Mouse (Mus musculus): ENCODE data around the gene Sh3gl2. TPM values are rescaled to one million over a fixed set of nuclear protein-coding genes. Genes with fewer than 3 reads are reported as not detected.

Sh3gl2 gene
- total RNA-seq, 2 experiments from 2014 or later = 0.92 to 1.6 TPM

GRCm38 (mm10) chr4:85289990-85290389 lies 85.1 kb downstream of the Sh3gl2 start:
- intact Hi-C loops (cut with DNase I; ENCODE audit: low total_unique reads) = no loop called here
- no peak for DNase-seq

- intact Hi-C loops (cut with DNase I; ENCODE audit: low total_unique reads) = no loop called here
- no peak for DNase-seq
Observed at GRCm38 (mm10) chr4:85291296-85291695, 86.4 kb downstream of the Sh3gl2 start.

DNA sequence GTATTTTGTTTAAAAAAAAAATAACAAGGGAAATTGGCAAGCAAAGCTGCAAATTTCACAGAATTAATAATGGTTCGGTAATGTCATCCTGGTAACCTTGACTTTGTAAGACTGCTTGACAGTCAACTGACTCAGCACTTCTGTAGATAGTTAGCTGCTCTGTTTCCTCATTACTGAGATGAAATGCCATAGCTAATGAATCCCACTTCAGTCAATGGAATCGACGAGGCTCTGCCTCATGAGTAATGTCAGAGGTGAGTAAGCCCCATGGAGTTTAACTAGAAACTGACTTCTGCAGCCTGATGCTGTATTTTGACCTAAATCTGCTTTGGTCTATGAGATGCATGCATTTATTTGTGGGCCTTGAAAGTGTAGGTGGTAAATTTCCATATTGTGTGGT lies 88.4 kb downstream of the Sh3gl2 start:
- DNase-seq = no peak
- intact Hi-C loops (cut with DNase I; ENCODE audit: low total_unique reads) = no loop called here

DNA sequence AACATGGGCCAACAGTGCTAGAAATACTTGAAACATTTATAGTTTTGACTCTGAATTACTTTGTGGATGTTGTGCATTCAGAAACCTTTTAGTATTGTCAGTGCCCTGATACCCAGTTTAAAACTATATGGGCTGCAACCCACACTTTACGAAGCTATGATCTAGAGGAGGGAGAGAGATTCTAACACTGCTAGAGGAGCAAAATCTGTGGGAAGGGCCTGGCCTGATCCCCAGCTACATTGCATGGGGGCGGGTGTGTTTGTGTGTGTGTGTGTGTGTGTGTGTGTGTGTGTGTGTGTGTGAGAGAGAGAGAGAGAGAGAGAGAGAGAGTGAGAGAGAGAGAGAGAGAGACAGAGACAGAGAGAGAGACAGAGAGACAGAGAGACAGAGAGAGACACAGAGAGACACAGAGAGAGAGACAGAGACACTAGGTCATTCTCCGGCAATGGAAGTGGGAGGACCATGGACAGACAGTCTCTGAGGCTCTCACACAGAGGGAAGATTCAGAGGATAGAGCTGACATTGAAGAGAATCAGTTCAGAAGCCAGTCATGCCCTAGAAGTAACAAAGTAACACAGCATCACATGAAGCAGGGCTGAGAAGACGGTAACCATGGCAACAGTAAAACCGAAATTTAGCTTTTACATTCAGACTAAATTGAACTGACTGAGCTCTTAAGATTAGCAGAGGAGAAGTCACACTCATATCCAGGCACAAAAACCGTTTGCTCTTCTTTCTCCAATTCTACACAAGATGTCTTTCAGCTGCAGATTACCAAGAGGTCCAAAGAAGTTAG lies 95.9 kb downstream of the Sh3gl2 start:
- no peak for DNase-seq
- intact Hi-C loops (cut with DNase I; ENCODE audit: low total_unique reads) = no loop called here

DNA sequence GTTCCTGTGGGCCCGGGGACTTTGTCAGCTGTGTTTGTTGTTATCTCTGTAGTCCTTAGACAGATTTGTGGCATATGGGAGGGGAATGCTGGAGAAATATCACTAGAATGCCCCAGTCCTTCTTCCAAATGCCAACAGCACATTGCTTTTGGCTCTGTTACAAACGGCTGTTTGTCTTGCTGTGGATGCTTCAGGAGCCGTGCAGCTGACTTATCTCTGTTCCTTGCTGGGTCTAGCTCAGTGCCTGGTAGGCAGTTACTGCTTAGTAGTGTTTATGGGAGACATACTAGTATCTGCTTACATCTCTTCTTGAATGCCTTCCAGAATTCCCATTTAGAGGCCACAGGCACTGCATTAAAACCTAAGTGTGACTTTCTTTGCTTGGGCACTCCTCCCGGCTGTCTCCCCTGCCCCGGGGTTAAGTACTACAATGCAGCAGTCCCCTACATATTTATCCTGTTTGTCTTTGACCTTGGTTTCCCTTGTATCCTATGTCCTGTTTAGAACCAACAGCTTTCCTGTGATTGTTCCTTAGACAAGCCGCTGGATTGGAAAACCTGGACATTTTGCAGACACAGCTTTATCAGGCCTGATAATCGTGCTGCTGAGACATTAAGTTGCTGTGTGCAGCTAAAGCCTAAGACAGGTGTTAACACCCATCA lies 101.1 kb downstream of the Sh3gl2 start:
- intact Hi-C loops (cut with DNase I; ENCODE audit: low total_unique reads) = no loop called here
- DNase-seq = no peak

GRCm38 (mm10) chr4:85319092-85319491 lies 114.2 kb downstream of the Sh3gl2 start:
- no peak for DNase-seq
- intact Hi-C loops (cut with DNase I; ENCODE audit: low total_unique reads) = no loop called here

DNA sequence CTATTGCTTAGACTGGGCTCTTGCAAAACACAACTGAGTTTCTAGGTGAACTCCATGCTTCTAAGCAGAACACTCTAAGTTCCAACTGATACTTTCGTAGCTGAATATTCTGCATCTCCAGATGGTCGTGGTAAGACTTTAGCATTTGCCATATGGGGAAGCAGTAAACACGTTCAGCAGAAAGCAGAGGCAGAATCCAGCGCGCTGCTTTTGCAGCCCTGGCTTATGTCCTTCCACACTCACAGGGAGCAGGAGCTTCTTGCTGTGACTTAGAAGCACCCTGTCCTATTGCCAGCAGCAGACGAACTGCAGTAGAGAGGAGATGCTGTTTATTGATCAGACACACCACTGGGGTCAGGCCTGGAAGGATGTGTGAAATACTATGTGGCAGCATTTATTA lies 120.5 kb downstream of the Sh3gl2 start:
- DNase-seq = no peak
- intact Hi-C loops (cut with DNase I; ENCODE audit: low total_unique reads) = no loop called here

GRCm38 (mm10) chr4:85326052-85326451 lies 121.1 kb downstream of the Sh3gl2 start:
- intact Hi-C loops (cut with DNase I; ENCODE audit: low total_unique reads) = no loop called here
- DNase-seq = no peak

- no peak for DNase-seq
- intact Hi-C loops (cut with DNase I; ENCODE audit: low total_unique reads) = no loop called here
Observed at GRCm38 (mm10) chr4:85334688-85335200, 129.8 kb downstream of the Sh3gl2 start.

DNA sequence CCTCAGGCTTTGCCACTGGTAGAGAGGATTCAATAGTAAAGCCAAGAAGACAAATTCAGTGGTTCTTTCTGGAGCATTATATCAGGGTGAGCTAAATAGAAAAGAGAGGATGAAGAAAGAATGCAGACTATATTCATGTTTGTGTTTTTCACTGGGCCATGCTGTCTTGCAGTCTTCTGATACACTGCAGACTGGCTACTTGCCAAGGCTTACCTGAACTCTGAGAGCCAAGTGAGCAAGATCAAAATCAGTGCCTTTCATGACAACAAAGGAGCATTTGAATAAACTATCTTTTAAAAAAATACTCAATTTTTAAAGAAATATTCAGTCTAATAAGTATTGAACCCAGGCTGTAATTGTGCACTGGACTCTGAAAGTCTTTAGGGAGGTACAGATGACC lies 131.4 kb downstream of the Sh3gl2 start:
- intact Hi-C loops (cut with DNase I; ENCODE audit: low total_unique reads) = no loop called here
- DNase-seq = no peak

- DNase-seq = no peak
- intact Hi-C loops (cut with DNase I; ENCODE audit: low total_unique reads) = no loop called here
Observed at GRCm38 (mm10) chr4:85339126-85339525, 134.2 kb downstream of the Sh3gl2 start.

DNA sequence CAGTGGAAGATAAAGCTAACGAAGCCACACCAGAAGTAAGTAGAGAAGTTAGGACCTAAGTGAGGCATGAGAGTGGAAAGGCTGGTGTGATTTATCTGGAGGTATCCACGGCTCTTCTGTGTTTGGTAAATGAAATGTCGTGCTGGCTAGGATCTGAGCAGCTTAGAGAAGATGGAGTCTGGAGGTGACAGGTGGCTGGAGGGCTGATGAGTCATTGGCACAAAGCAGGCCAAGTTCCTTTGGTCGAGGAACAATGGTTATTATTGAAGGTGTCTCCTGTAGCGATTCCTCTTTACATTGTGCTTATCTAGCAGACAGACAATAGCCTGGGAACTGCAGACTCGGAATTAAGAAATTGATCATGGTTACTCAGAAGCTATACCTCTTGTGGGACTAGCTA lies 135.8 kb downstream of the Sh3gl2 start:
- DNase-seq = no peak
- intact Hi-C loops (cut with DNase I; ENCODE audit: low total_unique reads) = no loop called here

GRCm38 (mm10) chr4:85345911-85346310 lies 141.0 kb downstream of the Sh3gl2 start:
- DNase-seq = no peak
- intact Hi-C loops (cut with DNase I; ENCODE audit: low total_unique reads) = no loop called here

- intact Hi-C loops (cut with DNase I; ENCODE audit: low total_unique reads) = no loop called here
- DNase-seq = no peak
Observed at GRCm38 (mm10) chr4:85348079-85348643, 143.2 kb downstream of the Sh3gl2 start.

GRCm38 (mm10) chr4:85362661-85363060 lies 157.7 kb downstream of the Sh3gl2 start:
- no peak for DNase-seq
- intact Hi-C loops (cut with DNase I; ENCODE audit: low total_unique reads) = no loop called here

- intact Hi-C loops (cut with DNase I; ENCODE audit: low total_unique reads) = no loop called here
Observed at GRCm38 (mm10) chr4:85363205-85363604, 158.3 kb downstream of the Sh3gl2 start.

GRCm38 (mm10) chr4:85371036-85371435 lies 166.1 kb downstream of the Sh3gl2 start:
- intact Hi-C loops (cut with DNase I; ENCODE audit: low total_unique reads) = no loop called here
- DNase-seq = no peak

More at GRCm38 (mm10) chr4:85363205-85363604, 158.3 kb downstream of the Sh3gl2 start:
- DNase-seq = no peak

- intact Hi-C loops (cut with DNase I; ENCODE audit: low total_unique reads) = no loop called here
- DNase-seq = no peak
Observed at GRCm38 (mm10) chr4:85374801-85375200, 169.9 kb downstream of the Sh3gl2 start.

- intact Hi-C loops (cut with DNase I; ENCODE audit: low total_unique reads) = no loop called here
- no peak for DNase-seq
Observed at GRCm38 (mm10) chr4:85376187-85376586, 171.3 kb downstream of the Sh3gl2 start.

DNA sequence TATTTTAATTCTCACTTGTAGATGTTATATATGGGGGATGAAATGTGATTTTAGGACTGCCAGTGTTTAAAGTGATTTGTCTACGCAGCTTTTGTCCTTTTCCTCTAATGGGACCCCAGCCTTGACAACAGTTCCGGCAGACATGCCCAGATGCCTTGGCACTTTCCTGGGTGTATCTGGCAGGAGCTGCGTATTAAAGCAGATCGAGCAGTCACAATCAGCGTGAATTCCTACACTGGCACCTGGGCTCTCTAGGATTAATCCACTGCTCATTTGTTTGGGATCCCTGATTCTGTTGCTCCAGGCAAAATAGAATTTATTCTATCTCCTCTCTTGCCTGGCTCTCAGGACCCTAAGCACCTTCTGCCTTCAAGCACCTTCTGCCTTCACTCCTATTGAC lies 171.7 kb downstream of the Sh3gl2 start:
- intact Hi-C loops (cut with DNase I; ENCODE audit: low total_unique reads) = no loop called here
- no peak for DNase-seq

DNA sequence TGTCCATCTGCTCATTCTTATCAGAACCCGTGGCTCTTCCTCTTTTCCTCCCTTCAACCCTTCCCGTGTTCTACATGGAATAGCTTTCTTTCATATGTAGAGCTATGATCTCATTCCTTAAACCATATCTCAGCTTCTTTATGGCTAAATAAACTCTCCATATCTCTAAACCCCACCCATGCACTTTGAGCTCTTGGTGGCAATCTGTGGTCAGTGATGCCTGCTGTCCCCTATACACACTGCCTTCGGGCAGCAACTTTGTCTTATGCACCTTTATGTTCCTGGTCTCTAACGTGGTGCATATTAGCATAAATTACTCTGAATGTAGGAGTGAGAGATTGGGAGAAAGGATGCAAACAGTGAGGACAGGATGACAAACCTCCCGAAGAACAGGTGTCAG lies 180.3 kb downstream of the Sh3gl2 start:
- no peak for DNase-seq
- intact Hi-C loops (cut with DNase I; ENCODE audit: low total_unique reads) = loop anchor here (5.0 kb wide), 1 partner anchor 223 kb away; no protein-coding TSS in a partner anchor

All from gastrocnemius, postnatal 14 days (tissue).